Comparison of ENCODE assay signal across 8 mouse cellular contexts in genomic region chr10:126900821-126901487, GRCm38 (mm10). TPM values are rescaled to one million over a fixed set of nuclear protein-coding genes. Genes with fewer than 3 reads are reported as not detected.
DNase-seq lines count a peak whose midpoint lies in the region; ATAC-seq lines count a peak whose summit lies in the region.

Gene Atp23 (minus strand): TSS chr10:126901355.

- ATAC-seq in inflammation-experienced regulatory T-cells, adult 6 months: peak; percentile 84

- peaks cover 26% of the 10 kb centered on the region for H3K36me3 ChIP-seq in megakaryocyte, embryonic 14.5 days (replicated peaks; ENCODE audit: low read length)

- DNase-seq in adrenal gland, adult (ENCODE audit: inconsistent age in 2 of 2, low spot score in 1 of 2): peak; percentile 94 to 98
- peak; percentile 90 for DNase-seq in embryo, embryonic 10.5 days (ENCODE audit: low spot score)
- DNase-seq in gastrocnemius, postnatal 14 days: peak; percentile 93
- peak; percentile 62 to 88 for DNase-seq in left cerebral cortex, adult 9 months (ENCODE audit: low spot score in 2 of 2)
- DNase-seq in right cerebral cortex, adult 2 months (ENCODE audit: low spot score in 2 of 2): peak; percentile 90 to 91
- DNase-seq in urinary bladder, postnatal 10 days (ENCODE audit: low spot score): peak; percentile 81

- intact Hi-C loops in gastrocnemius, postnatal 14 days (cut with DNase I; ENCODE audit: low total_unique reads): no loop called here

- H3K4me3 ChIP-seq in megakaryocyte, embryonic 14.5 days (replicated peaks): peak within 1 kb of the TSS; percentile 93

- peaks cover 5% of the 10 kb centered on the region; the same call in 1 of the 2 replicates for H3K9me3 ChIP-seq in megakaryocyte, embryonic 14.5 days

- no peaks in the 10 kb centered on the region for H3K27me3 ChIP-seq in megakaryocyte, embryonic 14.5 days (replicated peaks)

- peaks cover 38% of the 10 kb centered on the region for H3K4me1 ChIP-seq in megakaryocyte, embryonic 14.5 days

RNA-seq across cellular contexts. Expression of gene Atp23, which starts in this region (rescaled TPM):
- total RNA-seq in gastrocnemius, postnatal 14 days (2021): 1 to 10 TPM; 1.6 to 2.9 TPM
- 1 to 10 TPM; 3.4 to 7.5 (median 5.1) TPM for polyA plus RNA-seq in inflammation-experienced regulatory T-cells, adult 6 months (2017; shearing (Covaris generic))
- polyA plus RNA-seq in megakaryocyte, embryonic 14.5 days (2012; ENCODE audit: insufficient read depth, low replicate concordance): 6.8 and 13.8 TPM in 2 replicates

Comparison
In these comparisons a context has a peak if more than half of its experiments do, and no peak if none do; other contexts are left out.
1. Peak in every context shown above with its lines: DNase-seq, ATAC-seq and H3K4me3 ChIP-seq.